Mouse (Mus musculus) ES-Bruce4 (cell line): ENCODE measurements around the gene Zfp784. TPM values are rescaled to one million over a fixed set of nuclear protein-coding genes. Genes with fewer than 3 reads are reported as not detected.
A peak's percentile ranks its signal among the peaks of the same experiment; 100 is the strongest.

Source experiments
- H3K27ac ChIP-seq: 2 replicates; pipeline ENCODE4 v1.5.1; 2012; ENCODE audit warnings: low read length, inconsistent platforms; ENCODE audit not compliant: insufficient read depth
- H3K27me3 ChIP-seq: 2 replicates; pipeline ENCODE4 v1.6.1; 2012; ENCODE audit warnings: mild to moderate bottlenecking, low read length, inconsistent platforms; ENCODE audit not compliant: control insufficient read depth, poor library complexity, insufficient read depth, severe bottlenecking
- H3K36me3 ChIP-seq: 2 replicates; pipeline ENCODE4 v1.6.1; 2012; ENCODE audit warnings: inconsistent platforms, mild to moderate bottlenecking, low read length, moderate library complexity; ENCODE audit not compliant: control insufficient read depth, poor library complexity, insufficient read depth, severe bottlenecking
- H3K4me1 ChIP-seq: one replicate; pipeline ENCODE4 v1.8.1; 2011; ENCODE audit warnings: low read length; ENCODE audit not compliant: control insufficient read depth, insufficient read depth
- H3K4me3 ChIP-seq: 2 replicates; pipeline ENCODE4 v1.5.1; 2011; ENCODE audit warnings: low read depth, mild to moderate bottlenecking, low read length
- H3K9ac ChIP-seq: 2 replicates; pipeline ENCODE4 v1.6.1; 2012; ENCODE audit warnings: low read depth, mild to moderate bottlenecking, inconsistent platforms; ENCODE audit not compliant: poor library complexity, severe bottlenecking
- H3K9me3 ChIP-seq: replicated peaks from 2 replicates; pipeline ENCODE4 v1.6.1; 2012; ENCODE audit warnings: mild to moderate bottlenecking, low read length, inconsistent platforms; ENCODE audit not compliant: control insufficient read depth, poor library complexity, insufficient read depth, severe bottlenecking
- CTCF ChIP-seq: IDR thresholded peaks from one replicate; pipeline ENCODE4 v1.8.1; 2011; ENCODE audit warnings: low read depth, low read length
- EP300 ChIP-seq: IDR thresholded peaks from 2 replicates; pipeline ENCODE4 v1.6.1; 2011; ENCODE audit warnings: low read depth, low read length; ENCODE audit not compliant: insufficient read depth
- POLR2A ChIP-seq: IDR thresholded peaks from one replicate; pipeline ENCODE4 v1.8.1; 2011; ENCODE audit warnings: low read length; ENCODE audit not compliant: insufficient read depth
- polyA plus RNA-seq: library from polyadenylated mRNA; stranded (reverse); fragments of >200 nt; gene quantifications from 2 replicates; pipeline ENCODE4 v1.2.4, GENCODE M21; 2011; ENCODE audit warnings: low read depth; ENCODE audit not compliant: missing spikeins, insufficient read depth, insufficient read length

Zfp784 gene
- polyA plus RNA-seq, 1 experiment, result not detected

DNA sequence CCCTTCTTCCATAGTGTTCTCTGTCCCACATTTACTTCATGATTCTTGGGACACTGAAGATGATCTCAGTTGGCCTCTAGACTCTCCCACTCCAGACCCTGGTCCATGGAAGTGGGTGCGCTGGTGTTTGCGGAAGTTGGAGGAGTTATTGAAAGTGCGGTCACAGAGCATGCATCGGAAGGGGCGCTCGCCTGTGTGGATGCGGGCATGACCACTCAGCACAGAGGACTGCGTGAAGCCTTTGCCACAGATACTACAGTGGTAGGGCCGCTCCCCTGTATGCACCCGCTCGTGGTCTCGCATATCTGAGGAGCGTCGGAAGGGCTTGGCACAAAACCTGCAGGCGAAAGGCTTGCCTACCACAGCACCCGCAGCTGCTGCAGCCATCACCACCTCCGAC lies 2.6 kb downstream of the Zfp784 start:
- TF ChIP-seq POLR2A (no peak), EP300 (no peak), CTCF (no peak)
- H3K4me1 ChIP-seq, result no peaks in the 10 kb centered on the region
- no peak overlapping the region for H3K27ac ChIP-seq
- no peak overlapping the region for H3K4me3 ChIP-seq
- no peaks in the 10 kb centered on the region for H3K9me3 ChIP-seq
- no peaks in the 10 kb centered on the region for H3K27me3 ChIP-seq
- H3K36me3 ChIP-seq, result no peaks in the 10 kb centered on the region
- no peak overlapping the region for H3K9ac ChIP-seq

GRCm38 (mm10) chr7:5033818-5034217 lies 4.4 kb downstream of the Zfp784 start, which contains the start of gene 4632433K11Rik:
4632433K11Rik (plus strand) TSS chr7:5034118.
- Histone ChIP-seq H3K27ac (no peak within 1 kb of the TSS), H3K27me3 (no peaks in the 10 kb centered on the region), H3K4me1 (no peaks in the 10 kb centered on the region), H3K9me3 (no peaks in the 10 kb centered on the region), H3K36me3 (no peaks in the 10 kb centered on the region), H3K4me3 (no peak within 1 kb of the TSS), H3K9ac (no peak within 1 kb of the TSS)
- TF ChIP-seq CTCF (no peak), EP300 (no peak), POLR2A (no peak)

DNA sequence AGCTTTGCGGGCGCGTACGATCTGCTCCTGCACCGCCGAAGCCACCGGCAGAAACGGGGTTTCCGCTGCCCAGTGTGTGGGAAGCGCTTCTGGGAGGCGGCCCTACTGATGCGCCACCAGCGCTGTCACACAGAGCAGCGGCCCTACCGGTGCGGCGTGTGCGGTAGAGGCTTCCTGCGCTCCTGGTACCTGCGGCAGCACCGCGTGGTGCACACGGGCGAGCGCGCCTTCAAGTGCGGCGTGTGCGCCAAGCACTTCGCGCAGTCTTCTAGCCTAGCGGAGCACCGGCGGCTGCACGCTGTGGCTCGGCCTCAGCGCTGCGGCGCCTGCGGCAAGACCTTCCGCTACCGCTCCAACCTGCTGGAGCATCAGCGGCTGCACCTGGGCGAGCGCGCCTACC lies 6.8 kb downstream of the Zfp784 start:
- H3K9me3 ChIP-seq, result no peaks in the 10 kb centered on the region
- TF ChIP-seq POLR2A (no peak), CTCF (no peak), EP300 (no peak)

GRCm38 (mm10) chr7:5030554-5031275 lies 7.5 kb downstream of the Zfp784 start:
- Histone ChIP-seq H3K9ac (peak overlapping the region; percentile 41), H3K4me1 (no peaks in the 10 kb centered on the region), H3K36me3 (no peaks in the 10 kb centered on the region), H3K9me3 (no peaks in the 10 kb centered on the region), H3K27me3 (no peaks in the 10 kb centered on the region), H3K27ac (no peak overlapping the region), H3K4me3 (peak overlapping the region; percentile 59)
- TF ChIP-seq EP300 (0 out of 2 replicates have a peak, but pooled peaks have one; percentile 14), POLR2A (no peak), CTCF (peak; percentile 2)

More for the DNA sequence above, 6.8 kb downstream of the Zfp784 start:
- peak overlapping the region; percentile 59 for H3K4me3 ChIP-seq
- no peak overlapping the region for H3K27ac ChIP-seq
- no peaks in the 10 kb centered on the region for H3K4me1 ChIP-seq
- no peaks in the 10 kb centered on the region for H3K27me3 ChIP-seq
- peak overlapping the region; percentile 41 for H3K9ac ChIP-seq
- no peaks in the 10 kb centered on the region for H3K36me3 ChIP-seq

- Histone ChIP-seq H3K9me3 (no peaks in the 10 kb centered on the region), H3K4me3 (peak overlapping the region; percentile 59)
Observed at GRCm38 (mm10) chr7:5029946-5030345, 8.3 kb downstream of the Zfp784 start.

DNA sequence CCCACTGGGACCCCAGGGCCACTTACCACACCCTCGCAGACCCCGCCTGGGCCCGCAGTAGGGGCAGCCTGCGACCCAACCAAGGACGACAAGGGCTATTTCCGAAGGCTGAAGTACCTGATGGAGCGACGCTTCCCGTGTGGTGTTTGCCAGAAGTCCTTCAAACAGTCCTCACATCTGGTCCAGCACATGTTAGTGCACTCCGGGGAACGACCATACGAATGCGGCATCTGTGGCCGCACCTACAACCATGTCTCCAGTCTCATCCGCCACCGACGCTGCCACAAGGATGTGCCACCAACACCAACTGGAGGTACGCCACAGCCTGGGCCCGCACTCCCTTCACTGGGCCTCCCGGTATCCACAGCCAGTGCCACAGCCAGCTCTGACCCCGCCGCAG lies 8.7 kb downstream of the Zfp784 start:
- Histone ChIP-seq H3K4me3 (peak overlapping the region; percentile 59), H3K27me3 (no peaks in the 10 kb centered on the region), H3K4me1 (no peaks in the 10 kb centered on the region), H3K9ac (no peak overlapping the region), H3K27ac (no peak overlapping the region), H3K36me3 (no peaks in the 10 kb centered on the region), H3K9me3 (no peaks in the 10 kb centered on the region)
- no peak for TF ChIP-seq EP300
- TF ChIP-seq CTCF, result no peak
- no peak for TF ChIP-seq POLR2A

More at GRCm38 (mm10) chr7:5029946-5030345, 8.3 kb downstream of the Zfp784 start:
- TF ChIP-seq EP300, result no peak
- no peak for TF ChIP-seq POLR2A
- TF ChIP-seq CTCF, result no peak
- H3K9ac ChIP-seq, result peak overlapping the region; percentile 41
- no peaks in the 10 kb centered on the region for H3K27me3 ChIP-seq
- H3K4me1 ChIP-seq, result no peaks in the 10 kb centered on the region
- H3K27ac ChIP-seq, result no peak overlapping the region
- H3K36me3 ChIP-seq, result no peaks in the 10 kb centered on the region
